Mouse (Mus musculus): ENCODE measurements at regions not wholly inside any gene's neighbourhood (a gene's known extent, or its start where the extent isn't known, plus 50 kb on each side); places are given as distances from the start of the nearest gene placed in this dataset.

DNA sequence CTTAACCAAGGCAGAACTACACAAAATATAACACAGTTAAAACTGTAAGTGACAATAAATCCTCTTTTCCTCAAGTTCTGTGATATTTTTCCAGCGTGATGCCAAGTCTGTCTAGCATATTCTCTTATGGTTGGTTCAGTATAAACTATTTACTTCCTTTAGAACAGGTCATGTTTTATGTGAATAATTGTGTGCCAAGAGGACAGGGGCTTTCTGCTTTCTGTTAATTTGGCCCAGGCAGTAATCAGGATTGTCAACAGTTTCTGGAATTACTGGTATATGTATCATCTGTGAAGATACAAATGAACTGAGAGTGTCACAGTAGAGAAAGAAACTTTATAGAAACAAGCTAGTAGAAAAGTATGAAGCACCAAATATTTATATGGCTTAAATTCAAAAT, 1039.5 kb upstream of the Adcyap1 start:
- DNase-seq (ENCODE audit: low read depth, low spot score) = no peak
- Histone ChIP-seq H3K9ac (ENCODE audit: insufficient read depth, low read depth, low read length, poor library complexity, severe bottlenecking) (no peak overlapping the region), H3K9me3 (ENCODE audit: control insufficient read depth, insufficient read depth, low read depth, low read length) (no peaks in the 10 kb centered on the region), H3K4me1 (ENCODE audit: control insufficient read depth in 2 of 2, insufficient read depth in 2 of 2, low read length in 2 of 2, poor library complexity in 1 of 2) (no peaks in the 10 kb centered on the region), H3K27ac (ENCODE audit: insufficient read depth, low read depth, low read length, poor library complexity, severe bottlenecking) (no peak overlapping the region), H3K36me3 (ENCODE audit: control insufficient read depth, insufficient read depth, low read length, poor library complexity, severe bottlenecking) (no peaks in the 10 kb centered on the region), H3K4me3 (ENCODE audit: insufficient read depth in 1 of 2, low read depth in 1 of 2, low read length in 2 of 2, poor library complexity in 1 of 2, severe bottlenecking in 1 of 2) (no peak overlapping the region)
- TF ChIP-seq ZC3H11A (IDR thresholded peaks at IDR 0.05; ENCODE audit: borderline replicate concordance, low read depth, low read length) (no peak), HCFC1 (IDR thresholded peaks at IDR 0.05; ENCODE audit: borderline replicate concordance, insufficient read depth, low read length) (no peak), CHD2 (IDR thresholded peaks at IDR 0.05; ENCODE audit: low read depth, low read length) (no peak), MAFK (IDR thresholded peaks at IDR 0.05; ENCODE audit: insufficient read depth, low read depth, low read length) (no peak), ZNF384 (IDR thresholded peaks at IDR 0.05; ENCODE audit: low read depth, low read length) (no peak)
- in situ Hi-C loops (cut with MboI; ENCODE audit: low sequenced_read_pairs in 2 of 2, unreplicated experiment in 2 of 2) = no loop called here

GRCm38 (mm10) chr17:92185740-92186139, 1013.1 kb upstream of the Adcyap1 start:
- Histone ChIP-seq H3K4me1 (ENCODE audit: control insufficient read depth in 2 of 2, insufficient read depth in 2 of 2, low read length in 2 of 2, poor library complexity in 1 of 2) (no peaks in the 10 kb centered on the region), H3K9ac (ENCODE audit: insufficient read depth, low read depth, low read length, poor library complexity, severe bottlenecking) (no peak overlapping the region)
- in situ Hi-C loops (cut with MboI; ENCODE audit: low sequenced_read_pairs in 2 of 2, unreplicated experiment in 2 of 2) = no loop called here

DNA sequence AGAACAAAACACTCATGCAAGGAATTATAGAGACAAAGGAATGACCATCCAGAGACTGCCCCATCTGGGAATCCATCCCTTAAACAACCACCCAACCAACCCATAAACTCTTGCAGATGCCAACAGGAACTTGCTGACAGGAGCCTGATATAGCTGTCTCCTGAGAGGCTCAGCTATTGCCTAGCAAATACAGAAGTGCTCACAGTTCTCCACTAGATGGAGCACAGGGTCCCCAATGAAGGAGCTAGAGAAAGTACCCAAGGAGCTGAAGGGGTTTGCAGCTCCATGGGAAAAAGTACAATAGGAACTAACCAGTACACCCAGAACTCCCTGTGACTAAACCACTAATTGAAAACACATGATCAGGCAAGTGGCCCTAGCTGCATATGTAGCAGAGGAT, 988.1 kb upstream of the Adcyap1 start:
- Histone ChIP-seq H3K4me1 (ENCODE audit: control insufficient read depth in 2 of 2, insufficient read depth in 2 of 2, low read length in 2 of 2, poor library complexity in 1 of 2) (no peaks in the 10 kb centered on the region), H3K9me3 (ENCODE audit: control insufficient read depth, insufficient read depth, low read depth, low read length) (no peaks in the 10 kb centered on the region), H3K4me3 (ENCODE audit: insufficient read depth in 1 of 2, low read depth in 1 of 2, low read length in 2 of 2, poor library complexity in 1 of 2, severe bottlenecking in 1 of 2) (no peak overlapping the region), H3K27ac (ENCODE audit: insufficient read depth, low read depth, low read length, poor library complexity, severe bottlenecking) (no peak overlapping the region), H3K9ac (ENCODE audit: insufficient read depth, low read depth, low read length, poor library complexity, severe bottlenecking) (no peak overlapping the region), H3K36me3 (ENCODE audit: control insufficient read depth, insufficient read depth, low read length, poor library complexity, severe bottlenecking) (no peaks in the 10 kb centered on the region)
- in situ Hi-C loops (cut with MboI; ENCODE audit: low sequenced_read_pairs in 2 of 2, unreplicated experiment in 2 of 2) = no loop called here
- DNase-seq (ENCODE audit: low read depth, low spot score) = peak; percentile 20
- TF ChIP-seq HCFC1 (IDR thresholded peaks at IDR 0.05; ENCODE audit: borderline replicate concordance, insufficient read depth, low read length) = no peak
- no peak for TF ChIP-seq CHD2 (IDR thresholded peaks at IDR 0.05; ENCODE audit: low read depth, low read length)
- no peak for TF ChIP-seq ZNF384 (IDR thresholded peaks at IDR 0.05; ENCODE audit: low read depth, low read length)
- TF ChIP-seq ZC3H11A (IDR thresholded peaks at IDR 0.05; ENCODE audit: borderline replicate concordance, low read depth, low read length) = no peak

More at GRCm38 (mm10) chr17:92185740-92186139, 1013.1 kb upstream of the Adcyap1 start:
- TF ChIP-seq MAFK (IDR thresholded peaks at IDR 0.05; ENCODE audit: insufficient read depth, low read depth, low read length) = no peak
- no peak for TF ChIP-seq CHD2 (IDR thresholded peaks at IDR 0.05; ENCODE audit: low read depth, low read length)
- TF ChIP-seq ZNF384 (IDR thresholded peaks at IDR 0.05; ENCODE audit: low read depth, low read length) = no peak
- no peak for TF ChIP-seq ZC3H11A (IDR thresholded peaks at IDR 0.05; ENCODE audit: borderline replicate concordance, low read depth, low read length)
- TF ChIP-seq HCFC1 (IDR thresholded peaks at IDR 0.05; ENCODE audit: borderline replicate concordance, insufficient read depth, low read length) = no peak
- no peak for DNase-seq (ENCODE audit: low read depth, low spot score)
- Histone ChIP-seq H3K4me3 (ENCODE audit: insufficient read depth in 1 of 2, low read depth in 1 of 2, low read length in 2 of 2, poor library complexity in 1 of 2, severe bottlenecking in 1 of 2) (no peak overlapping the region), H3K9me3 (ENCODE audit: control insufficient read depth, insufficient read depth, low read depth, low read length) (no peaks in the 10 kb centered on the region), H3K36me3 (ENCODE audit: control insufficient read depth, insufficient read depth, low read length, poor library complexity, severe bottlenecking) (no peaks in the 10 kb centered on the region), H3K27ac (ENCODE audit: insufficient read depth, low read depth, low read length, poor library complexity, severe bottlenecking) (no peak overlapping the region)

GRCm38 (mm10) chr17:92216464-92216863, 982.4 kb upstream of the Adcyap1 start:
- no peak overlapping the region for H3K9ac ChIP-seq (ENCODE audit: insufficient read depth, low read depth, low read length, poor library complexity, severe bottlenecking)

More at GRCm38 (mm10) chr17:92216464-92216863, 982.4 kb upstream of the Adcyap1 start:
- no peak for DNase-seq (ENCODE audit: low read depth, low spot score)
- Histone ChIP-seq H3K36me3 (ENCODE audit: control insufficient read depth, insufficient read depth, low read length, poor library complexity, severe bottlenecking) (no peaks in the 10 kb centered on the region), H3K4me1 (ENCODE audit: control insufficient read depth in 2 of 2, insufficient read depth in 2 of 2, low read length in 2 of 2, poor library complexity in 1 of 2) (no peaks in the 10 kb centered on the region), H3K27ac (ENCODE audit: insufficient read depth, low read depth, low read length, poor library complexity, severe bottlenecking) (no peak overlapping the region), H3K4me3 (ENCODE audit: insufficient read depth in 1 of 2, low read depth in 1 of 2, low read length in 2 of 2, poor library complexity in 1 of 2, severe bottlenecking in 1 of 2) (no peak overlapping the region), H3K9me3 (ENCODE audit: control insufficient read depth, insufficient read depth, low read depth, low read length) (no peaks in the 10 kb centered on the region)
- in situ Hi-C loops (cut with MboI; ENCODE audit: low sequenced_read_pairs in 2 of 2, unreplicated experiment in 2 of 2) = no loop called here
- TF ChIP-seq MAFK (IDR thresholded peaks at IDR 0.05; ENCODE audit: insufficient read depth, low read depth, low read length) = no peak
- no peak for TF ChIP-seq ZNF384 (IDR thresholded peaks at IDR 0.05; ENCODE audit: low read depth, low read length)
- no peak for TF ChIP-seq HCFC1 (IDR thresholded peaks at IDR 0.05; ENCODE audit: borderline replicate concordance, insufficient read depth, low read length)
- TF ChIP-seq CHD2 (IDR thresholded peaks at IDR 0.05; ENCODE audit: low read depth, low read length) = no peak
- TF ChIP-seq ZC3H11A (IDR thresholded peaks at IDR 0.05; ENCODE audit: borderline replicate concordance, low read depth, low read length) = no peak

All from ES-E14 (cell line).